In genomic region chr16:10969944-10970343, GRCm38 (mm10) we compare ENCODE assay signal across 7 mouse cellular contexts.
DNase-seq lines count a peak whose midpoint lies in the region; ATAC-seq and TF ChIP-seq lines count a peak whose summit lies in the region.
"Not testable (repeated sequence)": the region's sequence is repeated elsewhere in the genome, so short reads cannot be mapped to it uniquely, and the experiment has no call there.

No protein-coding gene starts in this region.

- H3K27me3 ChIP-seq in CH12.LX (replicated peaks); intestine, postnatal 0 days (replicated peaks; ENCODE audit: control insufficient read depth, insufficient read depth, low read length); liver, adult 2 months (ENCODE audit: control insufficient read depth, insufficient read depth, low read length); small intestine, adult 2 months (ENCODE audit: control insufficient read depth, insufficient read depth, low read length): not testable (repeated sequence)

- not testable (repeated sequence) for DNase-seq in CH12.LX (ENCODE audit: extremely low read depth); gastrocnemius, adult 2 months; liver, adult 2 months (ENCODE audit: extremely low read depth, low read depth, low spot score); lung, adult 2 months
- peak; percentile 40 for DNase-seq in NIH3T3 (ENCODE audit: low read depth)

- H3K79me2 ChIP-seq in CH12.LX (replicated peaks; ENCODE audit: control insufficient read depth, extremely low read depth, insufficient read depth, poor library complexity, severe bottlenecking): peaks cover 85% of the 10 kb centered on the region
- peaks cover 27% of the 10 kb centered on the region; the same call in 1 of the 2 replicates for H3K79me2 ChIP-seq in liver, adult 2 months (ENCODE audit: control insufficient read depth, insufficient read depth, low read length)

- H3K36me3 ChIP-seq in CH12.LX (replicated peaks in 1 of 2; ENCODE audit: control insufficient read depth in 1 of 2, insufficient read depth in 1 of 2, low read length in 1 of 2): peaks cover 14 to 67% of the 10 kb centered on the region in 2 experiments
- peaks cover 17% of the 10 kb centered on the region for H3K36me3 ChIP-seq in intestine, postnatal 0 days (ENCODE audit: control insufficient read depth, insufficient read depth)
- not testable (repeated sequence) for H3K36me3 ChIP-seq in liver, adult 2 months (ENCODE audit: control insufficient read depth, insufficient read depth, low read length)
- peaks cover 23% of the 10 kb centered on the region for H3K36me3 ChIP-seq in small intestine, adult 2 months (ENCODE audit: control insufficient read depth, insufficient read depth, low read length)

- H3K9ac ChIP-seq in CH12.LX (ENCODE audit: insufficient read depth, low read depth): 0 out of 2 replicates have a peak overlapping the region, but pooled peaks have one; percentile 3
- H3K9ac ChIP-seq in intestine, postnatal 0 days (ENCODE audit: low read depth, low read length); liver, adult 2 months (ENCODE audit: low read depth, low read length): not testable (repeated sequence)

- H3K9me3 ChIP-seq in CH12.LX (replicated peaks; ENCODE audit: low read length); intestine, postnatal 0 days (ENCODE audit: control insufficient read depth): not testable (repeated sequence)

- TF ChIP-seq CTCF in CH12.LX (conservative IDR thresholded peaks at IDR 0.05 in 1 of 2, IDR thresholded peaks at IDR 0.05 in 1 of 2; ENCODE audit: low read depth in 2 of 2, low read length in 2 of 2): peak in 1 of 2 experiments; percentile 51; a peak in 2 of 4 replicates
- TF ChIP-seq CTCF in gastrocnemius, adult 2 months (IDR thresholded peaks at IDR 0.05): peak; percentile 33
- TF ChIP-seq CTCF in intestine, postnatal 0 days (IDR thresholded peaks at IDR 0.05; ENCODE audit: low read depth): peak; percentile 57
- peak; percentile 34 for TF ChIP-seq CTCF in liver, adult 2 months (IDR thresholded peaks at IDR 0.05; ENCODE audit: low read depth, low read length)
- peak; percentile 15; the same call in 1 of the 2 replicates for TF ChIP-seq CTCF in lung, adult 2 months (IDR thresholded peaks at IDR 0.05; ENCODE audit: insufficient read depth, low read length)
- TF ChIP-seq CTCF in small intestine, adult 2 months (IDR thresholded peaks at IDR 0.05; ENCODE audit: extremely low read depth, insufficient read length, insufficient replicate concordance, low read depth, low read length): peak; percentile 21; the same call in 1 of the 2 replicates

- in situ Hi-C loops in CH12.LX (cut with MboI; ENCODE audit: low pct_ligation_motif_present, low pct_unique_long_range_greater_than_20kb, low sequenced_read_pairs): loop anchor here (5.0 kb wide), 1 partner anchor 47 kb away; no protein-coding TSS in a partner anchor

- TF ChIP-seq RAD21 in CH12.LX (IDR thresholded peaks at IDR 0.05; ENCODE audit: low read depth, low read length): peak; percentile 34

- not testable (repeated sequence) for H3K4me2 ChIP-seq in CH12.LX (ENCODE audit: insufficient read depth, low read depth, poor library complexity, severe bottlenecking); intestine, postnatal 0 days (replicated peaks; ENCODE audit: low read depth)

- 0 out of 2 replicates have a peak, but pooled peaks have one; percentile 9 for TF ChIP-seq POLR2A in CH12.LX (IDR thresholded peaks at IDR 0.05; ENCODE audit: low read depth, low read length)
- TF ChIP-seq POLR2A in liver, adult 2 months (IDR thresholded peaks at IDR 0.05; ENCODE audit: extremely low read depth, insufficient read depth, low read length); lung, adult 2 months (IDR thresholded peaks at IDR 0.05; ENCODE audit: borderline replicate concordance, extremely low read depth, low read depth, low read length); small intestine, adult 2 months (IDR thresholded peaks at IDR 0.05; ENCODE audit: low read depth, low read length): not testable (repeated sequence)

- ATAC-seq in intestine, postnatal 0 days: not testable (repeated sequence)

- TF ChIP-seq EP300 in CH12.LX (IDR thresholded peaks at IDR 0.05; ENCODE audit: low read length): not testable (repeated sequence)

- not testable (repeated sequence) for H3K4me3 ChIP-seq in CH12.LX (replicated peaks in 1 of 3; ENCODE audit: low read depth in 2 of 3, low read length in 2 of 3, poor library complexity in 1 of 3); gastrocnemius, adult 2 months; intestine, postnatal 0 days (ENCODE audit: low read depth, low read length); liver, adult 2 months (ENCODE audit: insufficient read depth, low read depth, low read length); lung, adult 2 months (replicated peaks; ENCODE audit: extremely low read depth, low read depth, low read length); small intestine, adult 2 months (ENCODE audit: low read depth, low read length)

- 73% methylated on average over 1 of the region's 1 CpGs for WGBS in intestine, postnatal 0 days
- WGBS in liver, adult 2 months: 32% methylated on average over 1 of the region's 1 CpGs
- WGBS in lung, adult 2 months: 52% methylated on average over 1 of the region's 1 CpGs
- WGBS in small intestine, adult 2 months: 94% methylated on average over 1 of the region's 1 CpGs

- peaks cover 52 to 100% of the 10 kb centered on the region in 2 experiments for H3K4me1 ChIP-seq in CH12.LX (ENCODE audit: control insufficient read depth in 1 of 2, insufficient read depth in 2 of 2)
- not testable (repeated sequence) for H3K4me1 ChIP-seq in intestine, postnatal 0 days (replicated peaks; ENCODE audit: control insufficient read depth, insufficient read depth, low read length); small intestine, adult 2 months (ENCODE audit: control insufficient read depth, insufficient read depth, insufficient read length, low read length)
- H3K4me1 ChIP-seq in liver, adult 2 months (ENCODE audit: control insufficient read depth, insufficient read depth, low read length): peaks cover 65% of the 10 kb centered on the region
- peaks cover 20% of the 10 kb centered on the region for H3K4me1 ChIP-seq in lung, adult 2 months (ENCODE audit: control insufficient read depth, insufficient read depth, low read length)

- not testable (repeated sequence) for H3K27ac ChIP-seq in CH12.LX (ENCODE audit: insufficient read depth, low read depth); gastrocnemius, adult 2 months; intestine, postnatal 0 days (ENCODE audit: low read depth, low read length); liver, adult 2 months (replicated peaks; ENCODE audit: insufficient read depth, low read depth, low read length)
- 0 out of 2 replicates have a peak overlapping the region, but pooled peaks have one; percentile 5 for H3K27ac ChIP-seq in small intestine, adult 2 months (ENCODE audit: insufficient read depth, low read depth, low read length)

- intact Hi-C loops in gastrocnemius, adult 2 months (cut with DNase I): not testable (repeated sequence)

- dilution Hi-C loops in CH12.LX (cut with MboI; ENCODE audit: extremely low pct_ligation_motif_present, extremely low pct_unique_long_range_greater_than_20kb, low sequenced_read_pairs): not testable (repeated sequence)
